Mouse (Mus musculus) stomach, postnatal 0 days (tissue): ENCODE results near the gene Mvb12a.

ENCODE experiments used
- CTCF ChIP-seq: IDR thresholded peaks from 2 replicates; pipeline ENCODE4 v1.5.1; 2016; ENCODE audit warnings: antibody characterized with exemption, low read depth, mild to moderate bottlenecking, moderate library complexity
- EP300 ChIP-seq: optimal IDR thresholded peaks from 2 replicates; pipeline ENCODE3; 2016; ENCODE audit warnings: antibody characterized with exemption

DNA sequence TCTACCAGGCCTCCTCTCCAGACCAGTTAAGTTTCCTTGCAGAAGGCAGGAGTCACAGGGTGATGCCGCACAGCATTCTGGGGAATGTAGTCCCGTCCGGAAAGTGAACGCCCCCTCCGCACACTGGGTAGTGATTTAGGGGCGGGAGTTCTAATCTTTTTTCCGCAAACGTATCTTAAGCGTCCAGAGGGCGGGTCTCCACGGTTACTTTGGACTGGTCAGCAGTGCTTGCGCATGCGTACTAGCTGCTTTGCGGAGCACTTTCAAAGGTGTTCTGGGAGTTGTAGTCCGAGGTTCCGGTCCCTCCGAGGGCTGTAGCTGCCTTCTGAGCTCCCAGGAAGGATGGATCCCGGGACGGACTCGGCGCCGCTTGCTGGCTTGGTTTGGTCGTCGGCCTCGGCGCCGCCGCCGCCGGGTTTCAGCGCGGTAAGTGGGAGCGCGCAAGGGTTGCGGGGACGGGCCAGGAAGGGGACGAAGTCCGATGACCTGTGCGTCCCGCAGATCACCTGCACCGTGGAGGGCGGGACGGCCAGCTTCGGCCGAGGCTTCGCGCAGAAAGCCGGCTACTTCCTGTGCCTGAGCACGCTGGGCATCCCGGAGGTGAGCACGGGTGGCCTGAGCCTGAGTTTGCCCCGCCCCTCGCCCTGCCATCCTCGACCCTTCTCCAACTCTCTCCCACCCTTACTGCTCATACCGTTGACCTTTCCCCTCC is at the start of gene Mvb12a:
- TF ChIP-seq CTCF (no peak), EP300 (no peak)
